Mouse (Mus musculus): ENCODE results near the gene Lrch3. TPM values are rescaled to one million over a fixed set of nuclear protein-coding genes. Genes with fewer than 3 reads are reported as not detected.

Lrch3 gene
- polyA plus RNA-seq (2012; rRNA removed), result 58.0 and 61.1 TPM in 2 replicates

DNA sequence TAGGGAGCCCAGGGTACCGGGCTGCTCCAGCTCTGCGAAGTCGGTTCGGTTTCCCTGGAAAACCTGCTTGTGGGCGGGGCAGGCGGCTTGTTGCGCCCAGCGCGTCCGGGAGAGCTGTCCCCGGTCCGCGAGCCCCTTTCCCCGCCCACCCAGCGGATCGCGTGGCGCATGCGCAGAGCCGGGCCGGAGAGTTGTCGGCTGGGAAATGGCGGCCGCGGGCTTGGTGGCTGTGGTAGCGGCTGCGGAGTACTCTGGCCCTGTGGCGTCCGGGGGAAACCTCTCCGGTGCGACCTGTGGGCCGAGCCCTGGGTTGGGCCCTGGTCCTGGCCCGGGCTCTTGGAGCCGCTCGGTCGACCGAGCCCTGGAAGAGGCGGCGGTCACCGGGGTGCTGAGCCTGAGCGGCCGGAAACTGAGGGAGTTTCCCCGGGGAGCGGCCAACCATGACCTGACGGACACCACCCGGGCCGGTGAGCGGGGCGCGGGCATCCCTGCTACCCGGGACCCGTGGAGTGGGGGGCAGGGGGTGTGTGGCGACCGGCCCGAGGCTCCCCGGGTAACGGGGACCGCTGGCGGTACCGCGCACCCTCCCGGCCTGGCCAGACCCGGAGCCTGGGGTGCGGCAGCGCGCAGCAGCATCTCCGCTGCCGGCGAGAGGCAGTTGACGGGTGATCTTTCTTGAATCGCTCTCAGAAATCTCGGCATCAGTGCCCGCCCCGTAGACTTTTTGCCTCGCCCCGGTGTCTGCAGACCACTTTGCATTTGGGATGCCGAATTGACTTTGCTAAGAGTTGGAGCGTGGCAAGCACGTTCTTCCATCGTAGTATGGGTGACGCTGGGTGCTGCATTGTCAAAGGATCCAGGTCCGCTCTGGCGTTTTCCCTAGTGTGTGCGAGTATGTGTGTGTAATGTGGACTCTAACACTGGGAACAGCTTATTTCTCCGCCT is at the start of gene Lrch3:
TSS of gene Lrch3 (plus strand) at position 164 of the 945 bp plus-strand sequence.

DNA sequence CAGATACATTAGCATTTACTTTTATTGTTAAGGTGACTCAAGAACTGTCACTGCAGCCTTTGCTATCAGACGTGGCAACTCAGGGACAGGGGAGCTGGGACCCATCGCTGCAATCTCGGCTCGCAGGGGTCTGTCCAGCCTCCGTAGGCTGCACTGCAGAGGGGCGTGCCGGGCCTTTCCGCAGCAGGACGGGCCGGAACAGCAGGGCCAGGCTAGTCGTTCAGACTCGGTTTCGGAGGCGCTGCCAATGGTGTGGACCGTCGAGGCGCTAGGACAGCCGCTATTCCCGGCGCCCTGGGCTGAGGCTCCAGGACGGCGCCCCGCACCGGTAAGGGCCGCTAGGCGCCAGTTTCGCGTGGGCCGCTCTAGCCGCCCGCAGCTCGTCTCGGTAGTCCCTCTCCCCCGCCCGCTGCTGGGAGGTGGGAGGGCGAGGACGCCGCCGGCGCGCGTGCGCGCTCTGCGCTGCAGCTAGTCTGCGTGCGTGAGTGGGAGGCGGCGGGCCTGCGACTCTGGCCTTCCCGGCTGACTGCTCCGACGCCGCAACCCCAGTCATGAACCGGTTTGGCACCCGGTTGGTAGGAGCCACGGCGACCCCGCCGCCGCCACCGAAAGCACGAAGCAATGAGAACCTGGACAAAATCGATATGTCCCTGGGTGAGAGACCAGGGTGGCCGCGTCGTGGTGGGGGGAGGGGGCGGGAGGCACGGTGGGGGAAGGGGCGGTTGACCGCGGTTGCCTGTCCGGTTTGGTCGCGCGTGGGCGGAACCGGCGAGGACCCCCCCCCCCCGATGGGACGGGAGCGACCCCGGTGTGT is 36.4 kb upstream of the Lrch3 start, which contains the start of the genes Fyttd1 and Rubcn:
TSS of gene Fyttd1 (plus strand) at position 158 of the 814 bp plus-strand sequence.
TSS of gene Rubcn (minus strand) at position 424 of the 814 bp plus-strand sequence.

DNA sequence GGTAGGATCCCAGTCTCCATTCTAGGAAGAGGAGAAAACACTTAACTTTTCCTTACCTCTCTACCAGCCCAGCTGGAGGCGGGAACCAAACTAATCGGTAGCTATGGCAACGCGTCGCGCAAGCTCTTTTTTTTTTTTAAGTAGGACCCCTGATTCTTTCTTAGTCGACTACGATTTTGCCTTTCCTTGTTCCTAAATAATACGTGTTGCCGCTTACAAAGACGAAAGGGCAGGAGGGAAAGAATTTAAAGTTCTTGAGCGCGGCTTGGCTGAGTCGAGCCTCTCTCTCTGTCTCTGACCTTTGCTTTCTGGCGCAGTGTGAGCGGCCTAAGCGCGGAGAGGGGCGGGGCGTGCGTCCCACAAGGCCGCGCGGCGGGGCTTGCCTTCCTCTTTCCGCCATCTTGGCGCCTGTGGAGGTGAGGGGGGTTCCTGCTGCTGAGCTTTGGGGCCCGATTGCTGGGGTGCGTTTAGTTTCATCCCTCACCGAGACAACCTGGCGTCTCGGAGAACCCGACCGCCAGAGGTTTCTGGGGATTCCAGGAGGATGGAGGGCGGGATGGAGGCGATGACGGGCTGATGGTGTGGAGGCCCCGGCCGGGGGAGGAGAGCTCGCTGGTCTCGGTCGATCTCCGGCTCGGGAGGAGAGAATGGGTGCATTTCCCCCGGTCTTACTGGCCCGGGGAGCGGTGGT is 142.3 kb downstream of the Lrch3 start, which contains the start of the genes Iqcg and Rpl35a:
TSS of gene Iqcg (minus strand) at position 124 of the 691 bp plus-strand sequence.
TSS of gene Rpl35a (plus strand) at position 359 of the 691 bp plus-strand sequence.

DNA sequence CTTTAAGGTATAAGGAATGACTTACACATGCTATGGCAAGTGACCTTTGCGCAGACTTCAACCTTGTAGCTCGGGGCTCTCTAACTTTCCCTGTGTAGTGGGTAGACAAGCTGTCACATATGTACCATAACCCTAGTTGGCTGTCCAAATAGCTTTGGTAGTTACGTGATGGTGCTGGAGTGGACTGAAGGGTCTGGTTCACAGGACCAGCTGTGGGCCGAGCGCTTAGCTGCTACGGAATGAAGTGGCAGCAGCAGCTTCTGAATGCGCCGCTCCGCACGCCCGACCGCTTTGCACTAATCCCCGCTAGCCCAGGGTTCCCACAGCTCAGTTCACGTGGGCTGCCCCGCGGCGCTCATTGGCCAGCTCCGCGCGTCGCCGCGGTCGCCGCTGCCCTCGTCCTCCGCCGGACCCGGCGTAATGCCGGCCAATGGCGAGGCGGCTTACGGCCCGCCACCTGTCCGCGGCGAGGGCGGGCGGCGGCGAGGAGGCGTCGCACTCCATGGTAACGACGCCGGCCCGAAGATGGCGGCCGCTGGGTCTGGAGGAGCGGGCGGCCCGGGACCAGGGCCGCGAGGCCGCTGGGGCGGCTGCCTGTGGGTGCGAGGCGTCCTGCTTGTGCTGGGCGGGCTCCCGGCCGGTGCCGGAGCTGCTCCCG is 148.3 kb downstream of the Lrch3 start, which contains the start of gene Lmln:
TSS of gene Lmln (plus strand) at position 498 of the 658 bp plus-strand sequence.

Other genes starting within 250 kb of the Lrch3 start
- 0.06 and 0.14 TPM in 2 replicates for gene Muc4, start 178.2 kb upstream of the Lrch3 start, polyA plus RNA-seq (2012; rRNA removed)
- gene Muc20, start 116.7 kb upstream of the Lrch3 start, polyA plus RNA-seq (2012; rRNA removed), result 0.02 and 0.10 TPM in 2 replicates
- not detected in 2 replicates for gene Smbd1, start 103.6 kb upstream of the Lrch3 start, polyA plus RNA-seq (2012; rRNA removed)
- gene Fyttd1, start 36.6 kb upstream of the Lrch3 start, polyA plus RNA-seq (2012; rRNA removed), result 51.2 and 58.7 TPM in 2 replicates
- gene Rubcn, start 36.3 kb upstream of the Lrch3 start, polyA plus RNA-seq (2012; rRNA removed), result 47.5 and 47.7 TPM in 2 replicates
- 1.8 and 2.8 TPM in 2 replicates for gene Iqcg, start 142.1 kb downstream of the Lrch3 start, polyA plus RNA-seq (2012; rRNA removed)
- gene Rpl35a, start 142.4 kb downstream of the Lrch3 start, polyA plus RNA-seq (2012; rRNA removed), result 993 and 1,020 TPM in 2 replicates
- 7.5 and 8.9 TPM in 2 replicates for gene Lmln, start 148.4 kb downstream of the Lrch3 start, polyA plus RNA-seq (2012; rRNA removed)

All from central nervous system, embryonic 14 days (tissue).